Mouse (Mus musculus) liver, embryonic 14.5 days (tissue): ENCODE measurements at regions not wholly inside any gene's neighbourhood (a gene's known extent, or its start where the extent isn't known, plus 50 kb on each side); places are given as distances from the start of the nearest gene placed in this dataset.

ENCODE experiments used
- ATAC-seq: fragments of 200-750 bp; cut with Nextera tagmentation; 2 replicates; pipeline ENCODE4 v1.8.0; 2017; ENCODE audit warnings: moderate number of reproducible peaks, mild to moderate bottlenecking, moderate library complexity; ENCODE audit not compliant: insufficient read depth
- DNase-seq, 3 experiments: peaks; one replicate each; pipeline ENCODE4 v3.0.0-alpha.2; 2012 to 2013; ENCODE audit warnings: low read depth in 3 of 3, low spot score in 3 of 3
- H3K27ac ChIP-seq: fragments of 300-500 bp; sonication (generic); 2 replicates; pipeline ENCODE4 v1.5.1; 2014; ENCODE audit warnings: moderate library complexity, mild to moderate bottlenecking, control low read depth, inconsistent platforms
- H3K27me3 ChIP-seq: fragments of 300-500 bp; sonication (generic); 2 replicates; pipeline ENCODE4 v1.6.1; 2014; ENCODE audit warnings: mild to moderate bottlenecking, low read length, moderate library complexity; ENCODE audit not compliant: control insufficient read depth, insufficient read depth
- H3K36me3 ChIP-seq: fragments of 300-500 bp; sonication (generic); replicated peaks from 2 replicates; pipeline ENCODE4 v1.6.1; 2014; ENCODE audit warnings: low read depth; ENCODE audit not compliant: control insufficient read depth, insufficient read depth
- H3K4me1 ChIP-seq, 2 experiments: fragments of 200-500 bp in 1 of 2; fragments of 300-500 bp in 1 of 2; sonication (generic) in 1 of 2; replicated peaks; 2 replicates each; pipeline ENCODE4 v1.6.1; 2012 to 2014; ENCODE audit warnings: antibody characterized with exemption in 1 of 2, inconsistent platforms in 1 of 2, low read length in 1 of 2; ENCODE audit not compliant: control insufficient read depth in 2 of 2, insufficient read depth in 2 of 2
- H3K4me2 ChIP-seq: fragments of 300-500 bp; sonication (generic); 2 replicates; pipeline ENCODE4 v1.6.1; 2014; ENCODE audit warnings: low read depth, mild to moderate bottlenecking, control low read depth, moderate library complexity
- H3K4me3 ChIP-seq, 2 experiments: fragments of 200-500 bp in 1 of 2; fragments of 300-500 bp in 1 of 2; sonication (generic) in 1 of 2; 2 replicates each; pipeline ENCODE4 v1.5.1; 2012 to 2014; ENCODE audit warnings: low read depth in 2 of 2, low read length in 2 of 2, mild to moderate bottlenecking in 2 of 2, control low read depth in 1 of 2, inconsistent platforms in 1 of 2, moderate library complexity in 1 of 2; ENCODE audit not compliant: insufficient read depth in 1 of 2
- H3K9ac ChIP-seq: fragments of 300-500 bp; sonication (generic); replicated peaks from 2 replicates; pipeline ENCODE4 v1.6.1; 2014; ENCODE audit warnings: mild to moderate bottlenecking, control low read depth, moderate library complexity
- H3K9me3 ChIP-seq: fragments of 300-500 bp; sonication (generic); 2 replicates; pipeline ENCODE4 v1.6.1; 2016; ENCODE audit warnings: low read length, mixed read lengths; ENCODE audit not compliant: control insufficient read depth
- CTCF ChIP-seq: IDR thresholded peaks from 2 replicates; pipeline ENCODE4 v1.5.1; 2016; ENCODE audit warnings: antibody characterized with exemption, low read depth, control low read depth
- EP300 ChIP-seq: IDR thresholded peaks from 2 replicates; pipeline ENCODE4 v1.6.1; 2016; ENCODE audit warnings: antibody characterized with exemption, low read depth
- WGBS: fragments of 180-500 bp; shearing (Covaris S2); extraction: QIAGEN DNeasy Blood & Tissue Kit; methylation state at CpG from one replicate; pipeline ENCODE4 v1.1.7; 2014; ENCODE audit not compliant: insufficient replicate concordance; 5-methylcytosine and 5-hydroxymethylcytosine counted together

- Histone ChIP-seq H3K9ac (no peak overlapping the region), H3K36me3 (no peaks in the 10 kb centered on the region), H3K4me2 (no peak overlapping the region), H3K4me1 (peaks cover 0 to 6% of the 10 kb centered on the region in 2 experiments; a peak in 2 of 4 replicates), H3K4me3 (no peak overlapping the region), H3K27me3 (no peaks in the 10 kb centered on the region), H3K27ac (no peak overlapping the region), H3K9me3 (no peaks in the 10 kb centered on the region)
- ATAC-seq (no peak), DNase-seq (no peak)
- WGBS = 30% methylated on average over 7 of the region's 7 CpGs
- TF ChIP-seq EP300 (no peak), CTCF (no peak)
Observed at GRCm38 (mm10) chr6:100157288-100157687, 130.0 kb downstream of the Rybp start.

GRCm38 (mm10) chr6:100156163-100156562, 131.1 kb downstream of the Rybp start:
- no peak overlapping the region for H3K4me3 ChIP-seq
- H3K9ac ChIP-seq = no peak overlapping the region
- WGBS = 50% methylated on average over 4 of the region's 4 CpGs
- TF ChIP-seq CTCF = no peak
- no peak for TF ChIP-seq EP300
- H3K4me2 ChIP-seq = no peak overlapping the region
- DNase-seq (no peak), ATAC-seq (no peak)
- H3K9me3 ChIP-seq = no peaks in the 10 kb centered on the region
- no peaks in the 10 kb centered on the region for H3K36me3 ChIP-seq
- H3K27ac ChIP-seq = no peak overlapping the region
- peaks cover 0 to 6% of the 10 kb centered on the region in 2 experiments; a peak in 2 of 4 replicates for H3K4me1 ChIP-seq
- H3K27me3 ChIP-seq = no peaks in the 10 kb centered on the region

GRCm38 (mm10) chr6:100155676-100156075, 131.6 kb downstream of the Rybp start:
- no peaks in the 10 kb centered on the region for H3K9me3 ChIP-seq
- H3K4me2 ChIP-seq = no peak overlapping the region
- no peaks in the 10 kb centered on the region for H3K36me3 ChIP-seq
- TF ChIP-seq CTCF (no peak), EP300 (no peak)
- DNase-seq = no peak
- no peak overlapping the region for H3K27ac ChIP-seq
- ATAC-seq = no peak
- H3K4me3 ChIP-seq = no peak overlapping the region
- H3K27me3 ChIP-seq = no peaks in the 10 kb centered on the region
- H3K4me1 ChIP-seq = peaks cover 0 to 6% of the 10 kb centered on the region in 2 experiments; a peak in 2 of 4 replicates
- 13% methylated on average over 20 of the region's 20 CpGs for WGBS
- no peak overlapping the region for H3K9ac ChIP-seq

- no peak overlapping the region for H3K27ac ChIP-seq
- no peak for TF ChIP-seq CTCF
- no peak for TF ChIP-seq EP300
- ATAC-seq (no peak), DNase-seq (no peak)
- H3K4me1 ChIP-seq = peaks cover 0 to 6% of the 10 kb centered on the region in 2 experiments; a peak in 2 of 4 replicates
- H3K36me3 ChIP-seq = no peaks in the 10 kb centered on the region
- 54% methylated on average over 1 of the region's 1 CpGs for WGBS
- no peak overlapping the region for H3K9ac ChIP-seq
- H3K27me3 ChIP-seq = no peaks in the 10 kb centered on the region
- no peak overlapping the region for H3K4me3 ChIP-seq
- H3K4me2 ChIP-seq = no peak overlapping the region
- H3K9me3 ChIP-seq = no peaks in the 10 kb centered on the region
Observed at GRCm38 (mm10) chr6:100151447-100151846, 135.8 kb downstream of the Rybp start.

GRCm38 (mm10) chr6:100150703-100151208, 136.5 kb downstream of the Rybp start:
- Histone ChIP-seq H3K36me3 (no peaks in the 10 kb centered on the region), H3K9me3 (no peaks in the 10 kb centered on the region), H3K9ac (no peak overlapping the region), H3K4me3 (no peak overlapping the region), H3K4me1 (peaks cover 0 to 4% of the 10 kb centered on the region in 2 experiments; a peak in 2 of 4 replicates), H3K4me2 (no peak overlapping the region), H3K27ac (no peak overlapping the region), H3K27me3 (no peaks in the 10 kb centered on the region)
- DNase-seq (no peak), ATAC-seq (no peak)
- WGBS = 36% methylated on average over 6 of the region's 6 CpGs
- no peak for TF ChIP-seq CTCF
- TF ChIP-seq EP300 = no peak
